Mouse (Mus musculus) hindlimb bud, embryonic 11.5 days (tissue): ENCODE results near the gene Jam3.
"Not testable (repeated sequence)": the region's sequence is repeated elsewhere in the genome, so short reads cannot be mapped to it uniquely, and the experiment has no call there.

Source experiments
- DNase-seq: peaks from one replicate; pipeline ENCODE4 v3.0.0-alpha.2; 2012; ENCODE audit warnings: low read depth, low spot score; ENCODE audit errors: extremely low spot score

Jam3 gene

GRCm38 (mm10) chr9:27172839-27173238 is 17.6 kb upstream of the Jam3 start:
- DNase-seq = no peak

- DNase-seq = no peak
Observed at GRCm38 (mm10) chr9:27170726-27171125, 15.5 kb upstream of the Jam3 start.

- no peak for DNase-seq
Observed at GRCm38 (mm10) chr9:27166981-27167380, 11.8 kb upstream of the Jam3 start.

GRCm38 (mm10) chr9:27165596-27165995 is 10.4 kb upstream of the Jam3 start:
- DNase-seq = no peak

GRCm38 (mm10) chr9:27164957-27165356 is 9.7 kb upstream of the Jam3 start:
- DNase-seq = no peak

- DNase-seq = not testable (repeated sequence)
Observed at GRCm38 (mm10) chr9:27163661-27164060, 8.4 kb upstream of the Jam3 start.

- DNase-seq = no peak
Observed at GRCm38 (mm10) chr9:27153861-27154260, 1.4 kb downstream of the Jam3 start.

GRCm38 (mm10) chr9:27149836-27150235 is 5.4 kb downstream of the Jam3 start:
- no peak for DNase-seq

- DNase-seq = no peak
Observed at GRCm38 (mm10) chr9:27148631-27149471, 6.4 kb downstream of the Jam3 start.

- no peak for DNase-seq
Observed at GRCm38 (mm10) chr9:27147946-27148345, 7.3 kb downstream of the Jam3 start.

GRCm38 (mm10) chr9:27146826-27147225 is 8.4 kb downstream of the Jam3 start:
- DNase-seq = no peak

- DNase-seq = no peak
Observed at GRCm38 (mm10) chr9:27144996-27145395, 10.2 kb downstream of the Jam3 start.

GRCm38 (mm10) chr9:27144271-27144840 is 10.9 kb downstream of the Jam3 start:
- no peak for DNase-seq

GRCm38 (mm10) chr9:27140432-27141065 is 14.7 kb downstream of the Jam3 start:
- DNase-seq = no peak

- no peak for DNase-seq
Observed at GRCm38 (mm10) chr9:27136651-27137050, 18.6 kb downstream of the Jam3 start.

- DNase-seq = no peak
Observed at GRCm38 (mm10) chr9:27135372-27135771, 19.8 kb downstream of the Jam3 start.

- no peak for DNase-seq
Observed at GRCm38 (mm10) chr9:27134410-27134809, 20.8 kb downstream of the Jam3 start.

GRCm38 (mm10) chr9:27128629-27129028 is 26.6 kb downstream of the Jam3 start:
- DNase-seq = no peak

- no peak for DNase-seq
Observed at GRCm38 (mm10) chr9:27126543-27126942, 28.7 kb downstream of the Jam3 start.

- no peak for DNase-seq
Observed at GRCm38 (mm10) chr9:27125450-27125849, 29.8 kb downstream of the Jam3 start.

GRCm38 (mm10) chr9:27123947-27124346 is 31.3 kb downstream of the Jam3 start:
- no peak for DNase-seq

GRCm38 (mm10) chr9:27122963-27123362 is 32.3 kb downstream of the Jam3 start:
- no peak for DNase-seq
